In genomic region chr11:50672866-50673265, GRCm38 (mm10) we compare ENCODE assay signal across 11 mouse cellular contexts.
DNase-seq lines count a peak whose midpoint lies in the region; ATAC-seq lines count a peak whose summit lies in the region.
"Had no signal": no experiment of that assay in that cellular context is flagged by ENCODE, and none has a peak within 500 bp of the region (broad histone marks: within the 10 kb centered on the region; RNA-seq: fewer than 3 reads in every experiment).

No protein-coding gene starts in this region.

- WGBS in heart, embryonic 15.5 days, result 25% methylated on average over 7 of the region's 7 CpGs

- no peak; the same call in 1 of the 2 replicates for ATAC-seq in heart, embryonic 15.5 days (replicated peaks; ENCODE audit: insufficient number of reproducible peaks, insufficient read depth, low FRiP score, low read depth)

- no peak overlapping the region for H3K9ac ChIP-seq in heart, embryonic 15.5 days
- H3K9ac ChIP-seq: heart, embryonic 13.5 days; limb, embryonic 12.5 days; midbrain, embryonic 12.5 days had no signal

- no peaks in the 10 kb centered on the region for H3K36me3 ChIP-seq in heart, embryonic 15.5 days
- H3K36me3 ChIP-seq: heart, embryonic 13.5 days; limb, embryonic 12.5 days; midbrain, embryonic 12.5 days had no signal

- H3K4me1 ChIP-seq in heart, embryonic 15.5 days (replicated peaks), result peaks cover 43% of the 10 kb centered on the region
- H3K4me1 ChIP-seq: midbrain, embryonic 12.5 days had no signal

- H3K27ac ChIP-seq in heart, embryonic 15.5 days, result peak overlapping the region; percentile 37; the same call in 1 of the 2 replicates
- H3K27ac ChIP-seq: heart, embryonic 13.5 days; limb, embryonic 12.5 days; midbrain, embryonic 12.5 days had no signal

- no peaks in the 10 kb centered on the region for H3K27me3 ChIP-seq in heart, embryonic 15.5 days
- H3K27me3 ChIP-seq: heart, embryonic 13.5 days; limb, embryonic 12.5 days; midbrain, embryonic 12.5 days had no signal

- H3K4me3 ChIP-seq in heart, embryonic 15.5 days, result no peak overlapping the region
- H3K4me3 ChIP-seq: heart, embryonic 13.5 days; limb, embryonic 12.5 days; midbrain, embryonic 12.5 days had no signal

- DNase-seq in kidney, postnatal 4 days, result peak; percentile 13
- no peak for DNase-seq in kidney, adult 8-10 months
- peak; percentile 85 for DNase-seq in adrenal gland, adult 2 months
- DNase-seq in cerebellum, postnatal 14 days, result peak; percentile 80 to 83
- no peak for DNase-seq in layer of hippocampus, adult 9-10 months (ENCODE audit: low spot score)
- DNase-seq in thymus, adult 18-20 months, result no peak
- DNase-seq in layer of hippocampus, adult 9-11 months, result no peak

- H3K9me3 ChIP-seq in heart, embryonic 15.5 days (replicated peaks), result no peaks in the 10 kb centered on the region
- H3K9me3 ChIP-seq: heart, embryonic 13.5 days; limb, embryonic 12.5 days; midbrain, embryonic 12.5 days had no signal

- H3K4me2 ChIP-seq in heart, embryonic 15.5 days, result no peak overlapping the region
- H3K4me2 ChIP-seq: heart, embryonic 13.5 days; limb, embryonic 12.5 days; midbrain, embryonic 12.5 days had no signal

Comparison
In these comparisons a context has a peak if more than half of its experiments do, and no peak if none do; other contexts are left out.
1. DNase-seq: peak in kidney, postnatal 4 days (2 of 2), adrenal gland, adult 2 months (single experiment) and cerebellum, postnatal 14 days (2 of 2); none in kidney, adult 8-10 months (0 of 2), layer of hippocampus, adult 9-10 months (single experiment), thymus, adult 18-20 months (0 of 2) and layer of hippocampus, adult 9-11 months (single experiment).